Mouse (Mus musculus) stomach, embryonic 14.5 days (tissue): ENCODE measurements at regions not wholly inside any gene's neighbourhood (a gene's known extent, or its start where the extent isn't known, plus 50 kb on each side); places are given as distances from the start of the nearest gene placed in this dataset.

Experiments used
- ATAC-seq: fragments of 200-750 bp; cut with Nextera tagmentation; 2 replicates; pipeline ENCODE4 v1.8.0; 2017; ENCODE audit warnings: low read depth, moderate TSS enrichment; ENCODE audit not compliant: insufficient number of reproducible peaks, insufficient read depth, low FRiP score
- H3K27ac ChIP-seq: fragments of 300-500 bp; sonication (generic); 2 replicates; pipeline ENCODE4 v1.5.1; 2014; ENCODE audit warnings: mild to moderate bottlenecking, low read length, moderate library complexity, mixed read lengths
- H3K27me3 ChIP-seq: fragments of 300-500 bp; sonication (generic); 2 replicates; pipeline ENCODE4 v1.6.1; 2014; ENCODE audit warnings: low read length, control low read depth, mixed read lengths; ENCODE audit not compliant: control insufficient read depth, insufficient read depth
- H3K36me3 ChIP-seq: fragments of 300-500 bp; sonication (generic); 2 replicates; pipeline ENCODE4 v1.6.1; 2014; ENCODE audit warnings: mild to moderate bottlenecking, control low read depth, low read length, moderate library complexity, mixed read lengths; ENCODE audit not compliant: control insufficient read depth, insufficient read depth
- H3K4me1 ChIP-seq: fragments of 300-500 bp; sonication (generic); 2 replicates; pipeline ENCODE4 v1.6.1; 2014; ENCODE audit warnings: low read length, control low read depth, mixed read lengths; ENCODE audit not compliant: control insufficient read depth, insufficient read depth
- H3K4me2 ChIP-seq: fragments of 300-500 bp; sonication (generic); replicated peaks from 2 replicates; pipeline ENCODE4 v1.6.1; 2014; ENCODE audit warnings: low read depth, low read length, control low read depth
- H3K4me3 ChIP-seq: fragments of 300-500 bp; sonication (generic); 2 replicates; pipeline ENCODE4 v1.5.1; 2014; ENCODE audit warnings: low read depth, low read length, control low read depth
- H3K9ac ChIP-seq: fragments of 300-500 bp; sonication (generic); replicated peaks from 2 replicates; pipeline ENCODE4 v1.6.1; 2014; ENCODE audit warnings: low read depth, mild to moderate bottlenecking, control low read depth, low read length, moderate library complexity, mixed read lengths
- H3K9me3 ChIP-seq: fragments of 300-500 bp; sonication (generic); 2 replicates; pipeline ENCODE4 v1.6.1; 2016; ENCODE audit warnings: low read depth, low read length, control low read depth; ENCODE audit not compliant: control insufficient read depth
- WGBS: fragments of 180-500 bp; shearing (Covaris S2); extraction: QIAGEN DNeasy Blood & Tissue Kit; methylation state at CpG from one replicate; pipeline ENCODE4 v1.1.7; 2014; 5-methylcytosine and 5-hydroxymethylcytosine counted together

DNA sequence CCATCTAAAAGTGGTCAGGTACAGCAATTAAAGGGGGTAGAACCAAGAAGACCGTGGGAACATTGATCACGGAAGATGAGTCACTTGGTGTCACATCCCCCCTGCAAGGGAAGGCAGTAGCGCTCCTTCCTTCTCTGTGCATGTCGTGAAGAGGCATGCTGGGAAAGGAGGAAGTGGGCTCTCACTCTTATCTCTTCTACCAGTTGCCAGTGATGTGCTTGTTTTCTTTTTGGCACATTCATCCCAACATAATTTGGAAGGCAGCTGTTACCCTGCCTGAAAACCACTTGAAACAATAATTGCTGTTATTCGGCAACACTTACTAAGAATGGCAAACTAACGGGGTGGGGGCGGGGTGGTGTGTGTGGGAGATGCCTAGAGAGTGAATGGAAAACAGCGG is 161.0 kb upstream of the Tmpo start:
- H3K36me3 ChIP-seq: no peaks in the 10 kb centered on the region
- H3K4me3 ChIP-seq: no peak overlapping the region
- ATAC-seq: no peak
- no peaks in the 10 kb centered on the region for H3K4me1 ChIP-seq
- no peak overlapping the region for H3K4me2 ChIP-seq
- WGBS: 77% methylated on average over 8 of the region's 8 CpGs
- no peaks in the 10 kb centered on the region for H3K9me3 ChIP-seq
- no peak overlapping the region for H3K27ac ChIP-seq
- H3K9ac ChIP-seq: no peak overlapping the region
- H3K27me3 ChIP-seq: no peaks in the 10 kb centered on the region

GRCm38 (mm10) chr10:91339361-91339760 is 158.2 kb upstream of the Tmpo start:
- Histone ChIP-seq H3K4me3 (no peak overlapping the region), H3K4me1 (no peaks in the 10 kb centered on the region), H3K9me3 (no peaks in the 10 kb centered on the region), H3K27ac (no peak overlapping the region), H3K4me2 (no peak overlapping the region), H3K36me3 (no peaks in the 10 kb centered on the region), H3K27me3 (no peaks in the 10 kb centered on the region), H3K9ac (no peak overlapping the region)
- ATAC-seq: no peak
- 90% methylated on average over 3 of the region's 3 CpGs for WGBS

GRCm38 (mm10) chr10:91326661-91327312 is 145.7 kb upstream of the Tmpo start:
- no peak overlapping the region for H3K27ac ChIP-seq
- no peak overlapping the region for H3K9ac ChIP-seq
- H3K4me3 ChIP-seq: no peak overlapping the region
- H3K9me3 ChIP-seq: no peaks in the 10 kb centered on the region
- no peak for ATAC-seq
- no peaks in the 10 kb centered on the region for H3K36me3 ChIP-seq
- WGBS: 25% methylated on average over 12 of the region's 12 CpGs
- no peaks in the 10 kb centered on the region for H3K4me1 ChIP-seq
- H3K4me2 ChIP-seq: no peak overlapping the region
- H3K27me3 ChIP-seq: no peaks in the 10 kb centered on the region

GRCm38 (mm10) chr10:91326144-91326655 is 145.1 kb upstream of the Tmpo start:
- Histone ChIP-seq H3K9ac (no peak overlapping the region), H3K4me1 (no peaks in the 10 kb centered on the region), H3K27me3 (no peaks in the 10 kb centered on the region), H3K9me3 (no peaks in the 10 kb centered on the region), H3K4me2 (no peak overlapping the region), H3K36me3 (no peaks in the 10 kb centered on the region), H3K4me3 (no peak overlapping the region), H3K27ac (no peak overlapping the region)
- WGBS: 77% methylated on average over 8 of the region's 8 CpGs
- no peak for ATAC-seq

- Histone ChIP-seq H3K36me3 (no peaks in the 10 kb centered on the region), H3K27ac (no peak overlapping the region)
These were observed 140.1 kb upstream of the Tmpo start for GRCm38 (mm10) chr10:91321226-91321625.

GRCm38 (mm10) chr10:91319442-91320112 is 138.5 kb upstream of the Tmpo start:
- Histone ChIP-seq H3K36me3 (no peaks in the 10 kb centered on the region), H3K27ac (no peak overlapping the region), H3K9ac (no peak overlapping the region), H3K9me3 (no peaks in the 10 kb centered on the region), H3K27me3 (no peaks in the 10 kb centered on the region), H3K4me2 (no peak overlapping the region), H3K4me1 (no peaks in the 10 kb centered on the region), H3K4me3 (no peak overlapping the region)
- ATAC-seq: 0 out of 2 replicates have a peak, but pooled peaks have one; percentile 18
- WGBS: 83% methylated on average over 10 of the region's 10 CpGs

More at GRCm38 (mm10) chr10:91321226-91321625, 140.1 kb upstream of the Tmpo start:
- H3K9me3 ChIP-seq: no peaks in the 10 kb centered on the region
- no peaks in the 10 kb centered on the region for H3K4me1 ChIP-seq
- no peak overlapping the region for H3K4me3 ChIP-seq
- 78% methylated on average over 4 of the region's 4 CpGs for WGBS
- no peak for ATAC-seq
- no peak overlapping the region for H3K9ac ChIP-seq
- no peak overlapping the region for H3K4me2 ChIP-seq
- no peaks in the 10 kb centered on the region for H3K27me3 ChIP-seq

DNA sequence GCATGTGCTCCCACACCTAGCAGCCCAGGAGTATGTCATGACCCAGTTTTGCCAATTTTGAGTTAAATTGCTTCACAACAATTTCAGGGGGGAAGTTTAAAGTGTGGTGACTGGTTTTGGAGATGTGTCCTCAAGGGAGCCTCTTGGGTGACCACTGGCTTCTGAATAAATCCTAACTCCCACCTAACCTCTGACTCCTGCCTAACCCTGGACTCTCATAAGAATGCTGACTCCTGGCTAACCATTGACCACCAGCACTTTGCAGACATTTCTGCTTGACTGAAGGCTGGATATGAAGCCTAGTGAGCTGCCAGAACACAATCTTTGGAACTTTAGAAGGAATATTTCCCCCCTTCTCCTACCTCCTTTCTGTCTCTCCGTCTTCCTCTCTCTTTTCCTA is 133.3 kb upstream of the Tmpo start:
- Histone ChIP-seq H3K36me3 (no peaks in the 10 kb centered on the region), H3K4me2 (no peak overlapping the region), H3K27me3 (no peaks in the 10 kb centered on the region), H3K27ac (no peak overlapping the region), H3K9me3 (no peaks in the 10 kb centered on the region), H3K9ac (no peak overlapping the region), H3K4me1 (no peaks in the 10 kb centered on the region), H3K4me3 (no peak overlapping the region)
- WGBS: 87% methylated on average over 1 of the region's 1 CpGs
- no peak for ATAC-seq

DNA sequence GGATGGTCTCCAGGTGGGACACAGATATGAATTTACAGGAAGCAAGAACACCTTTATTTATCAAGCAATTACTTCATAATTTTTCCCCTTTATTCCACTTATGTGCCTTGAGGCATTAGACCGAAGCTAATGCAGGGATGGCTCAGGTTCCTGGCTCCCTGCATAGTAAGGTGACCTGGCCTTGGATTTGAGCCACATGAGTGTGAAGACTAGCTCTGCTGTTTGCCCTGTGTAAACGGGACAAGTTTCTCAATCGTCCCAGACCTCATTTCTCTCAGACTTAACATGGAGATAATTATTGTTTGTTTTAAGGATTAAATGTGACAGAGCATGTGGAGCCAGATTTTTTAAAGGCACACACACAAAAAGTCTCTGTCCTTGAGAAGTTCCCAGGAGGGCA is 132.2 kb upstream of the Tmpo start:
- Histone ChIP-seq H3K9ac (no peak overlapping the region), H3K4me1 (no peaks in the 10 kb centered on the region), H3K4me3 (no peak overlapping the region), H3K27me3 (no peaks in the 10 kb centered on the region), H3K4me2 (no peak overlapping the region), H3K36me3 (no peaks in the 10 kb centered on the region), H3K9me3 (no peaks in the 10 kb centered on the region), H3K27ac (no peak overlapping the region)
- 28% methylated on average over 3 of the region's 3 CpGs for WGBS
- ATAC-seq: no peak
